Mouse (Mus musculus): ENCODE data around the gene Orc4. TPM values are rescaled to one million over a fixed set of nuclear protein-coding genes. Genes with fewer than 3 reads are reported as not detected.
"Not testable (repeated sequence)": the region's sequence is repeated elsewhere in the genome, so short reads cannot be mapped to it uniquely, and the experiment has no call there.

Gene Orc4
- total RNA-seq, 2 experiments from 2014 or later: 66.8 to 80.3 TPM

DNA sequence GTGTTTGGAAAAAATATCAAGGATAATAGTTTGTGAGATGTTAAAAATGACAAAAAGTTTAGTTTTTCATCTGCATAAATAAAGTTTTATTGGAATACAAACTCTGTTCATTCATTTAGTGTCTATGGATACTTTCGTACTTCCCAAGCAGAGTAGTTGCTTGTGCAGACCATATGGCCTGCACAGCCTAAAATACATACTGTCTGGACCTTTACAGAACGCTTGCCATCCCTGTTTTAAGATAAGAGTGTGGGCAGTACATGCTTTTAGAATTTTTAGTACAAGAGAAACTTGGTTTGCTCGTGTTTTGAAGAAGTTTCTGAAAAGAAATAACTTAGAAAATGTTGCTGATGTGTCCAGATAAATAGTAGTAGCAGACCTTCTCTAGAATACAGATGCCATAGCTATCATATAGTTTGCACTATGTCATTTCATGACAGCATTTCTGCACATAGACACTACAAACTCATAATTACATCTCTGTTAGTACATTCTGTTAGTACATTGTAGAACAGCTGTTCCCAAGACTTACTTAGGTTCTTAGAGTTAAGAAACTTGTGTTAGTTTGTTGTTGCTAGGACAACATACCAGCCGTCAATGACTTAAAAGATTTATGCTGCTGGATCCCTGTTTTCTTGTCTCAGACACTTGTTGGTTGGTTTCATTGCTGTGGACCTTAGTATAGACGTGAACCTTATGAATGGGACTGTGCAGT, 81.7 kb downstream of the Orc4 start:
- no peak overlapping the region for H3K4me3 ChIP-seq
- no peak for DNase-seq (ENCODE audit: low spot score in 2 of 2)

GRCm38 (mm10) chr2:48865596-48865995, 84.5 kb downstream of the Orc4 start:
- not testable (repeated sequence) for H3K4me3 ChIP-seq; DNase-seq (ENCODE audit: low spot score in 2 of 2); H3K27ac ChIP-seq

More for the DNA sequence above, 81.7 kb downstream of the Orc4 start:
- no peak for TF ChIP-seq CTCF (conservative IDR thresholded peaks at IDR 0.05)
- no peak overlapping the region for H3K27ac ChIP-seq

Other genes with a start within 250 kb of the Orc4 start
- 10 to 100 TPM; 39.3 to 40.1 TPM for gene Acvr2a, start 136.2 kb downstream of the Orc4 start, total RNA-seq (2021)
- gene Mbd5, start 769 bp downstream of the Orc4 start, total RNA-seq (2021): 100 to 1,000 TPM; 134 to 135 TPM

Data from layer of hippocampus, adult 2 months (tissue).